Comparison of ENCODE assay signal across 8 mouse cellular contexts in genomic region chr14:31233996-31234591, GRCm38 (mm10). TPM values are rescaled to one million over a fixed set of nuclear protein-coding genes. Genes with fewer than 3 reads are reported as not detected.
DNase-seq lines count a peak whose midpoint lies in the region; ATAC-seq and TF ChIP-seq lines count a peak whose summit lies in the region.

No protein-coding gene starts in this region.

- peak; percentile 45 for ATAC-seq in intestine, embryonic 14.5 days (replicated peaks; ENCODE audit: low FRiP score, low TSS enrichment, low read depth)

- H3K4me2 ChIP-seq in intestine, embryonic 14.5 days (ENCODE audit: low read length): no peak overlapping the region

- no peak for TF ChIP-seq POLR2A in testis, adult 2 months (IDR thresholded peaks at IDR 0.05; ENCODE audit: control insufficient read depth, low read depth, low read length)

- H3K9me3 ChIP-seq in intestine, embryonic 14.5 days (ENCODE audit: control insufficient read depth, low read length): no peaks in the 10 kb centered on the region

- no peak for DNase-seq in testis, postnatal 14 days (ENCODE audit: low spot score)
- DNase-seq in cerebellum, postnatal 25 days: peak; percentile 84 to 92
- peak; percentile 41 to 43 for DNase-seq in gastrocnemius, adult 8-10 months (ENCODE audit: low spot score in 2 of 2)
- peak; percentile 92 for DNase-seq in intestine, embryonic 14.5 days (ENCODE audit: low spot score)
- DNase-seq in left cerebral cortex, postnatal 10 days (ENCODE audit: extremely low spot score in 1 of 2, low spot score in 2 of 2): peak; percentile 70 to 84
- DNase-seq in mesoderm, embryonic 11.5 days (ENCODE audit: low read depth, low spot score): peak; percentile 84
- peak; percentile 77 for DNase-seq in right cerebral cortex, postnatal 25 days

- H3K27ac ChIP-seq in testis, adult 2 months (ENCODE audit: control insufficient read depth, insufficient read depth, low read depth, low read length): no peak overlapping the region
- H3K27ac ChIP-seq in intestine, embryonic 14.5 days (ENCODE audit: low read depth): no peak overlapping the region

- no peaks in the 10 kb centered on the region for H3K27me3 ChIP-seq in testis, adult 2 months (ENCODE audit: control insufficient read depth, insufficient read depth, low read length)
- no peaks in the 10 kb centered on the region for H3K27me3 ChIP-seq in intestine, embryonic 14.5 days (replicated peaks; ENCODE audit: control insufficient read depth, insufficient read depth, low read length)

- 17% methylated on average over 11 of the region's 11 CpGs for WGBS in intestine, embryonic 14.5 days

- intact Hi-C loops in left cerebral cortex, postnatal 10 days (cut with DNase I): no loop called here

- peak; percentile 37; the same call in 1 of the 2 replicates for TF ChIP-seq CTCF in testis, adult 2 months (IDR thresholded peaks at IDR 0.05; ENCODE audit: control insufficient read depth, insufficient read depth, insufficient replicate concordance, low read depth, low read length)

- H3K4me1 ChIP-seq in testis, adult 2 months (ENCODE audit: control insufficient read depth, insufficient read depth, low read length): no peaks in the 10 kb centered on the region
- H3K4me1 ChIP-seq in intestine, embryonic 14.5 days (replicated peaks; ENCODE audit: control insufficient read depth, insufficient read depth, low read length): no peaks in the 10 kb centered on the region

- H3K9ac ChIP-seq in intestine, embryonic 14.5 days (ENCODE audit: low read length): no peak overlapping the region

- peaks cover 3% of the 10 kb centered on the region for H3K36me3 ChIP-seq in testis, adult 2 months (ENCODE audit: control insufficient read depth, insufficient read depth, low read length)
- H3K36me3 ChIP-seq in intestine, embryonic 14.5 days (ENCODE audit: control insufficient read depth, insufficient read depth, low read length): peaks cover 6% of the 10 kb centered on the region

- H3K4me3 ChIP-seq in testis, adult 2 months (ENCODE audit: control insufficient read depth, low read depth, low read length): no peak overlapping the region
- H3K4me3 ChIP-seq in intestine, embryonic 14.5 days (ENCODE audit: low read depth, low read length): no peak overlapping the region

RNA-seq across cellular contexts. Expression of gene Sema3g, which starts 16.4 kb away (rescaled TPM):
- polyA plus RNA-seq in testis, adult 2 months (2012; rRNA removed): 0.65 and 0.79 TPM in 2 replicates
- total RNA-seq in gastrocnemius, adult 8-10 months (2022): 1 to 10 TPM; 3.8 to 4.9 (median 4.5) TPM
- 0.23 and 0.55 TPM in 2 replicates for polyA plus RNA-seq in intestine, embryonic 14.5 days (2014; fragmentation: Nextera tagmentation; extraction: Ambion mirVana)
- 1 to 10 TPM; 3.6 to 4.4 TPM for total RNA-seq in left cerebral cortex, postnatal 10 days (2021)

RNA-seq across cellular contexts. Expression of gene Phf7, which starts 17.0 kb away (rescaled TPM):
- 1,194 and 1,232 TPM in 2 replicates for polyA plus RNA-seq in testis, adult 2 months (2012; rRNA removed)
- 10 to 100 TPM; 11.2 to 11.7 (median 11.6) TPM for total RNA-seq in gastrocnemius, adult 8-10 months (2022)
- polyA plus RNA-seq in intestine, embryonic 14.5 days (2014; fragmentation: Nextera tagmentation; extraction: Ambion mirVana): 13.7 and 14.4 TPM in 2 replicates
- total RNA-seq in left cerebral cortex, postnatal 10 days (2021): 1 to 10 TPM; 5.0 to 5.3 TPM

RNA-seq across cellular contexts. Expression of gene Bap1, which starts 17.2 kb away (rescaled TPM):
- polyA plus RNA-seq in testis, adult 2 months (2012; rRNA removed): 84.1 and 84.7 TPM in 2 replicates
- total RNA-seq in gastrocnemius, adult 8-10 months (2022): 10 to 100 TPM; 46.3 to 57.2 (median 48.7) TPM
- 78.9 and 84.9 TPM in 2 replicates for polyA plus RNA-seq in intestine, embryonic 14.5 days (2014; fragmentation: Nextera tagmentation; extraction: Ambion mirVana)
- total RNA-seq in left cerebral cortex, postnatal 10 days (2021): 100 to 1,000 TPM; 125 to 130 TPM

RNA-seq across cellular contexts. Expression of gene Nisch, which starts 17.3 kb away (rescaled TPM):
- 62.1 and 63.8 TPM in 2 replicates for polyA plus RNA-seq in testis, adult 2 months (2012; rRNA removed)
- total RNA-seq in gastrocnemius, adult 8-10 months (2022): 10 to 100 TPM; 49.1 to 60.3 (median 53.8) TPM
- polyA plus RNA-seq in intestine, embryonic 14.5 days (2014; fragmentation: Nextera tagmentation; extraction: Ambion mirVana): 330 and 367 TPM in 2 replicates
- total RNA-seq in left cerebral cortex, postnatal 10 days (2021): 100 to 1,000 TPM; 412 to 432 TPM

RNA-seq across cellular contexts. Expression of gene Tnnc1, which starts 26.0 kb away (rescaled TPM):
- polyA plus RNA-seq in testis, adult 2 months (2012; rRNA removed): 0.48 and 0.59 TPM in 2 replicates
- total RNA-seq in gastrocnemius, adult 8-10 months (2022): 100 to 1,000 TPM; 451 to 634 (median 529) TPM
- polyA plus RNA-seq in intestine, embryonic 14.5 days (2014; fragmentation: Nextera tagmentation; extraction: Ambion mirVana): 2.2 and 2.6 TPM in 2 replicates
- total RNA-seq in left cerebral cortex, postnatal 10 days (2021): 1 to 10 TPM; 2.9 to 3.7 TPM
